Mouse (Mus musculus) liver, embryonic 11.5 days (tissue): ENCODE measurements around the gene Syne3. TPM values are rescaled to one million over a fixed set of nuclear protein-coding genes. Genes with fewer than 3 reads are reported as not detected.

Experiments
- ATAC-seq: fragments of 200-750 bp; cut with Nextera tagmentation; replicated peaks from 2 replicates; pipeline ENCODE4 v1.8.0; 2017; ENCODE audit warnings: moderate number of reproducible peaks, mild to moderate bottlenecking, moderate TSS enrichment, moderate library complexity; ENCODE audit not compliant: low FRiP score
- DNase-seq: peaks from one replicate; pipeline ENCODE4 v3.0.0-alpha.2; 2017; ENCODE audit warnings: low spot score
- H3K27ac ChIP-seq: fragments of 300-500 bp; sonication (generic); 2 replicates; pipeline ENCODE4 v1.5.1; 2014; ENCODE audit warnings: mild to moderate bottlenecking, low read depth, low read length, control low read depth
- H3K27me3 ChIP-seq: fragments of 300-500 bp; sonication (generic); replicated peaks from 2 replicates; pipeline ENCODE4 v1.6.1; 2014; ENCODE audit warnings: low read length, mixed read lengths; ENCODE audit not compliant: control insufficient read depth, insufficient read depth
- H3K36me3 ChIP-seq: fragments of 300-500 bp; sonication (generic); 2 replicates; pipeline ENCODE4 v1.6.1; 2014; ENCODE audit warnings: mild to moderate bottlenecking, low read length, moderate library complexity, mixed read lengths; ENCODE audit not compliant: control insufficient read depth, insufficient read depth
- H3K4me1 ChIP-seq: fragments of 300-500 bp; sonication (generic); replicated peaks from 2 replicates; pipeline ENCODE4 v1.6.1; 2014; ENCODE audit warnings: low read length, mixed read lengths; ENCODE audit not compliant: control insufficient read depth, insufficient read depth
- H3K4me2 ChIP-seq: fragments of 300-500 bp; sonication (generic); 2 replicates; pipeline ENCODE4 v1.6.1; 2014; ENCODE audit warnings: mild to moderate bottlenecking, control low read depth, moderate library complexity
- H3K4me3 ChIP-seq: fragments of 300-500 bp; sonication (generic); 2 replicates; pipeline ENCODE4 v1.5.1; 2014; ENCODE audit warnings: low read depth, low read length, control low read depth
- H3K9ac ChIP-seq: fragments of 300-500 bp; sonication (generic); 2 replicates; pipeline ENCODE4 v1.6.1; 2014; ENCODE audit warnings: low read depth, low read length, control low read depth
- H3K9me3 ChIP-seq: fragments of 300-500 bp; sonication (generic); 2 replicates; pipeline ENCODE4 v1.6.1; 2016; ENCODE audit warnings: low read length, inconsistent platforms, mixed read lengths; ENCODE audit not compliant: control insufficient read depth
- WGBS: fragments of 180-500 bp; shearing (Covaris S2); extraction: QIAGEN DNeasy Blood & Tissue Kit; methylation state at CpG from one replicate; pipeline ENCODE4 v1.1.7; 2014; 5-methylcytosine and 5-hydroxymethylcytosine counted together
- polyA plus RNA-seq: library from polyadenylated mRNA; unstranded; fragments of >200 nt; fragmentation: Nextera tagmentation; extraction: Ambion mirVana; gene quantifications from 2 replicates; pipeline ENCODE4 v1.2.1, GENCODE M21; 2014

Gene Syne3
- polyA plus RNA-seq, 1 experiment from 2014 or later, result 1.8 TPM

DNA sequence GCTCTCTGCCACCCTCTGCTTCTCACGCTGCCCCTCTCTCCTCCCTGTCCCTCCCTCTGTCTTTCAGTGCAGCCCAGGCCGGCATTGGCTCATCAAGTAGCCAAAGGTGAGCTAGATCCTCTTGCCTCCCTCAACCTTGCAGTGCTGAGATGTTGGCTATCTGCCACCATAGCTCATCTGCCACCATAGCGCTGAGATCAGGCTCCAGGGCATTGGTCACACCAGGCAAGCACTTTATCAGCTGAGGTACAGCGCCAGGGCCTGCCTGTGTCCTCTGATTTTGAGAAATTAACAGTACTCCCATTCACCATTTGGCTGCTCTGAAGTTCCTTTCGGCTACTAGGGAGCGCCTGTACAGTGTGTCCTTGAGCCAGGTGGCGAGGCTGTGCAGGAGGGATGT, 31.3 kb upstream of the Syne3 start:
- H3K9me3 ChIP-seq, result no peaks in the 10 kb centered on the region
- H3K27ac ChIP-seq, result 0 out of 2 replicates have a peak overlapping the region, but pooled peaks have one; percentile 97
- H3K4me3 ChIP-seq, result no peak overlapping the region
- DNase-seq (no peak), ATAC-seq (no peak)
- H3K9ac ChIP-seq, result no peak overlapping the region
- 92% methylated on average over 7 of the region's 7 CpGs for WGBS
- H3K27me3 ChIP-seq, result no peaks in the 10 kb centered on the region
- peaks cover 37% of the 10 kb centered on the region for H3K36me3 ChIP-seq
- peaks cover 49% of the 10 kb centered on the region for H3K4me1 ChIP-seq
- H3K4me2 ChIP-seq, result no peak overlapping the region

DNA sequence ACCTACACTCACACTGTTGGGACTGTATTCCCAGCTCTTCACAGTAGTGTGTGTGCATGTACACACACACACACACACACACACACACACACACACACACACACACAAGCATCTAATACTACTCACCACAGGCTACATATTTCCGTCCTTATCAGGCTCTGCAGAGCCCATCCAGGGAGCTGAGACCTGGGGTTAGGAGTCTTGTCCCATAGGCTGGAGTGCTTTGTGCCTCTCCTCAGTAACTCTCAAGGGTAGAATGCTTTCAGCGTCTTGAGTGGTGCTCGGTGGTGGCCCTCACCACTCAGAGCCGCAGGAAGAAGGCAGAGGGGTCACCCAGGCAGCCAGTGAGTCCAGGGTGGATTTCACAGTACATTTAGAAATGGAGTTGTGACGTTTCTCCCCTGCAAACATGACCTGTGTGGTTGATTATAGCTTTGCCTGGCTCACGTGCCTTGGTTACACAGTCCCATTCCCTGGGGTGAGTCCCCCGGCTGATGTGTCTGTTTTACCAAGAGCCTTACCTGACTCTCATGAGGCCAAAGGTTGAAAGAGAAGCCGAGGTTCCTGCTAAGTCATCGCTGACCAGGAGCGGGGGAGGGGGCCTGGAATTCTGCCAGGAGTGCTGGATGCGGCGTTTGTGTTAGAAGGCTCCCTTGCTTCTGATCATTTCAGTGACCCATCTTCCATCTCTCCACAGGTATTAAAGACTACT, 30.1 kb upstream of the Syne3 start:
- no peak for DNase-seq
- Histone ChIP-seq H3K4me3 (peak overlapping the region; percentile 97), H3K4me1 (peaks cover 57% of the 10 kb centered on the region), H3K4me2 (peak overlapping the region; percentile 80), H3K36me3 (peaks cover 40% of the 10 kb centered on the region), H3K27me3 (no peaks in the 10 kb centered on the region), H3K27ac (peak overlapping the region; percentile 97), H3K9ac (peak overlapping the region; percentile 67), H3K9me3 (no peaks in the 10 kb centered on the region)
- 50% methylated on average over 12 of the region's 12 CpGs for WGBS
- peak; percentile 71 for ATAC-seq

DNA sequence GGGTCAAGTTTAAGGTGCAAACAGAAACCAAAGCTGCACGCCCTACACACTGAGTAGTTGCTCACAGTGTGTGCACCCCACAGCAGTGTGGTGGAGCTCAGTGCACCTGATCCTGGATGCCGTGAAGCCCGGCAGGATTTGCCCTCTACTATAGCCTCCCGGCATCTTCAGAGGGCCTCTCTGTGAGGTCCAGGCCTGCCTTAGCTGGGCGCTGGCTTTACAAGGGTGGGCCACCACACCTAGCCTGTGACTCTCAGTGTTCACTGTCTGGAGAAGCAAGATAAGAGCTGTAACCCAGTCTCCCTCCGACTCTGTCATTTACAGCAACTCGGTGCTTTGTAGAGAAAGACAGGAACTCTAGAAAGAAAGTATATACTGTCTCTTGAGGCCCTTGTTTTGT, 29.3 kb upstream of the Syne3 start:
- Histone ChIP-seq H3K4me2 (peak overlapping the region; percentile 80), H3K27ac (peak overlapping the region; percentile 97), H3K36me3 (peaks cover 40% of the 10 kb centered on the region), H3K9ac (peak overlapping the region; percentile 67), H3K9me3 (no peaks in the 10 kb centered on the region), H3K27me3 (no peaks in the 10 kb centered on the region), H3K4me3 (peak overlapping the region; percentile 97), H3K4me1 (peaks cover 64% of the 10 kb centered on the region)
- ATAC-seq (peak; percentile 88), DNase-seq (no peak)
- 33% methylated on average over 7 of the region's 7 CpGs for WGBS

DNA sequence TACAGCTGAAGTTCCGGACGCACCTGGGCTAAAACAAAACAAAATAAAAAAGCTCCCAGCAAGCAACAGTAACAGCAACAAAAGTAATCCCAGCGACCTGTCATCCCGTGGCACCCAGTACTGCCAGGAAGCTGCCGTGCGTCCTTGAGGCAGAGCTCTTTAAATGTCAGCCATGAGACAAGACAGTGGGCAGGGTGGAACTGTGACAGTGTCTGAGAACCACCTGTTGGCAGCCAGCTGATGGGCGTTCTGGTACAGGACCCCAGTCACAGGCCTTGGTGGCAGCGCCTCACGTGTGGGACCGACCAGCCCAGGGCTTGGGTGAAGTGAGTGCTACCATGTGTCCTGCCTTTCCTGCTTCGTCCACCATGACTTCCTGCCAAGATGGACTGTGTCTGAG, 28.6 kb upstream of the Syne3 start:
- DNase-seq (no peak), ATAC-seq (no peak)
- peak overlapping the region; percentile 97 for H3K4me3 ChIP-seq
- no peaks in the 10 kb centered on the region for H3K9me3 ChIP-seq
- H3K9ac ChIP-seq, result peak overlapping the region; percentile 67
- H3K36me3 ChIP-seq, result peaks cover 40% of the 10 kb centered on the region
- peak overlapping the region; percentile 80 for H3K4me2 ChIP-seq
- peak overlapping the region; percentile 97 for H3K27ac ChIP-seq
- 70% methylated on average over 11 of the region's 11 CpGs for whole genome bisulfite sequencing
- H3K27me3 ChIP-seq, result no peaks in the 10 kb centered on the region
- peaks cover 66% of the 10 kb centered on the region for H3K4me1 ChIP-seq

DNA sequence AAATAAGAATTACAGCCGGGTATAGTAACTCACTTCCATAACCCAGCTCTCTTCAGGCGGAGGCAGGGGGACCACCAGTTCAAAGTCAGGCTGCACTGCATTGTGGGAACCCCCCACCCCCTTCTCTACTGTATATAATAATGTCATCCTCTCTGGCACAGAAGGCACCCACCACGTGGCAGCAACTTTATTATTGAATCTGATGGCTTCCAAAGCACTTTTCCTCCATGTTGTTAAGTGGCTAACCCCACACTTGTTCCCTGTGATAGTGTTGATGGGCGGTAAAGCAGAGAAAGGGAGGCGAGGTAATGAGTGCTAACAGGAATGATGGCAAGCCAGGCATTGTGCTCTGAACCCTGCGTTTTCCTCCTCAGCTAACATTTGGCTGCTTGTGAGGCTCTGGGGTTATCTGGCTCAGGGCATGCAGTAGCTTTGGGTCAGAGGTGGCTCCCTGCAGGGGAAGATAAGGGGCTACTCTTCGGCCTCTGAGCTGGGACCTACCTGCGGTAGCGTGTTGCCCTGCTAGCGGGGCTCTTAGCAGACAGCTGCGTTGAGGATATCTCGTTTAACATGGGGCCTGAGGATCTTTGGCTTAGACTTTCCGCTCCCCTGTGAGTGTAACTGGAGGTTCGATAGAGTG, 24.6 kb upstream of the Syne3 start:
- peaks cover 54% of the 10 kb centered on the region for H3K4me1 ChIP-seq
- WGBS, result 18% methylated on average over 14 of the region's 14 CpGs
- peak overlapping the region; percentile 80 for H3K4me2 ChIP-seq
- ATAC-seq, result peak; percentile 62
- no peaks in the 10 kb centered on the region for H3K27me3 ChIP-seq
- DNase-seq, result no peak
- H3K4me3 ChIP-seq, result peak overlapping the region; percentile 97
- H3K27ac ChIP-seq, result peak overlapping the region; percentile 95
- peak overlapping the region; percentile 98 for H3K9ac ChIP-seq
- no peaks in the 10 kb centered on the region for H3K9me3 ChIP-seq
- H3K36me3 ChIP-seq, result peaks cover 21% of the 10 kb centered on the region

DNA sequence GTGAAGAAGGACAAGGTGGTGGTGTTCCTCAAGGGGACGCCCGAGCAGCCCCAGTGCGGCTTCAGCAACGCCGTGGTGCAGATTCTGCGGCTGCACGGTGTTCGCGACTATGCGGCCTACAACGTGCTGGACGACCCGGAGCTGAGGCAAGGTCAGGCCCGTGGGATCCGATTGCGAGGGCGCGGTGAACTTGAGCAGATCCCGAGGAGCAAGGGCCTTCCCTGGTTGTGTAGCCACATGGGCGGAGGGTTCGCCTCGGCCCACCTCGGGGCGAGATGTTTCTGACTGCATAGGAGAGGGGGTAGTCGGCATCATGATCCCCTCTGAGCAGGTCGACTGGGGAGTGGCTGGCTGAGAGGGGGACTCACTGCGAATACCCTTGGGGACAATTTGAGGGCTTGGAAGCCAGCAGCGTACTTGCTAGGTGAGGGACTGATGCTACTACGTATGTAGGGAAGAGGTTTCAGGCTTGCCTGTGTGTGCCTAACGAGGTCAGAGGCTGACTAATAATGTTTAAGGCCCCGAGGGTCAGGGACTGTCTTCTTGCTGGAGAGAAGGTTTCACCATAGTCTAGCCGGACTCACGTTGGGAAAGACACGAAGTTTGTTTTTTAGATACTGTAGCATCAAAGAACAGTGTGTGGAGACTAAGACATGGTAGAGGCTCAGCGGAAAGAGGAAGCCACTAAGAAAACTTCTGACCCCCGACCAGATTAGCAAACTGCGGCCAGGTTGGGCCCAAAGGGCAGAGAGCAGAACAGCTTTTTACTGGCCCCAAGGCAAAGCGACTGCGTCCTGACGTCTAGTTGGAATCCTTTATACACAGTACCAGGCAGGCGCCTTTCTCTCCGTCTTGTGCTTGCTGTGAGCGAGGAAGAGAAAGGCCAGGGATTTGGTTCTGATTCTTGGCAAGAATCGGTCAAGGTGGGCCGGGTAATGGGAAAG, 23.5 kb upstream of the Syne3 start:
- H3K27ac ChIP-seq, result peak overlapping the region; percentile 95
- H3K4me1 ChIP-seq, result peaks cover 43% of the 10 kb centered on the region
- no peaks in the 10 kb centered on the region for H3K27me3 ChIP-seq
- H3K4me2 ChIP-seq, result peak overlapping the region; percentile 80
- WGBS, result 2% methylated on average over 45 of the region's 45 CpGs
- H3K9me3 ChIP-seq, result no peaks in the 10 kb centered on the region
- peaks cover 25% of the 10 kb centered on the region for H3K36me3 ChIP-seq
- peak overlapping the region; percentile 98 for H3K9ac ChIP-seq
- H3K4me3 ChIP-seq, result peak overlapping the region; percentile 97
- DNase-seq (no peak), ATAC-seq (peak; percentile 5)

DNA sequence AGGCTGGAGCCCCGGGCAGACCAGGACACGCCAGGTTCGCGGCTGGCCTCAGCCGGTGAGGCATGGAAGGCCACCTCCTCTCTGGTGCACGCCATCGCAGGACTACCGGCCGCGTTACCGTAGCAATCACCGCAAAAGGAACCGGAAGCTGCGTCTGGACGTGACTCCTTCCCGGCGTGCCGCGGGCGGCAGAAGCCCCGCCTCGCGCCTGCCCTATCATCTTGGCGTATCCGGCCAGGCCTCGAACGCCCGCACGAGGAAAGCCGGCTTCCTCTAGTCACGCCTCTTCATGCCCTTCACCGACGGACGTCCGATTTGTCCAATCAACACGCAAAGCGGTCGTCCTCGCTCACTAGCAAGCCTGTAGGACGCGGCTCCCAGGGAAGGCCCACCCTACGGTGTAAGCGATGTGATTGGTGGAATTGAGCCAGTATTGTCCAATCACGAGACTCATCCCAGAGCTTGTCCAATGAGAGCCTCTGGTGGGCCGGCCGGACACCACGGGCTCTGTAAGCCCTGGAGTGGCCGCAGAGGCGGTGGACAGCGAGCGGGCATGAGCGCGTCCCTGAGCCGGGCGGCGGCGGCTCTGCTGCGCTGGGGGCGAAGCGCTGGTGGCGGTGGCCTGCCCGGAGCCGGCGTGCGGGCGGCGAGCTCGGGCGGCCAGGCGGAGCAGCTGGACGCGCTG, 22.7 kb upstream of the Syne3 start, which contains the start of gene Glrx5:
Gene Glrx5 (plus strand): TSS at position 542 of the 685 bp plus-strand sequence.
- peak; percentile 94 for DNase-seq
- H3K27me3 ChIP-seq, result no peaks in the 10 kb centered on the region
- peak within 1 kb of the TSS; percentile 98 for H3K9ac ChIP-seq
- H3K4me2 ChIP-seq, result peak within 1 kb of the TSS; percentile 90
- under 1% methylated on average over 72 of the region's 72 CpGs for WGBS
- ATAC-seq, result peak; percentile 90
- H3K9me3 ChIP-seq, result no peaks in the 10 kb centered on the region
- peak within 1 kb of the TSS; percentile 97 for H3K4me3 ChIP-seq
- H3K27ac ChIP-seq, result peak within 1 kb of the TSS; percentile 95
- H3K4me1 ChIP-seq, result peaks cover 38% of the 10 kb centered on the region
- peaks cover 23% of the 10 kb centered on the region for H3K36me3 ChIP-seq
